Mouse (Mus musculus) CH12F3 (cell line): ENCODE measurements around the gene Tmem229b.
"Not testable (repeated sequence)": the region's sequence is repeated elsewhere in the genome, so short reads cannot be mapped to it uniquely, and the experiment has no call there.

Source experiments
- in situ Hi-C: fragments of 300-500 bp; cut with MboI; formaldehyde crosslinking; loops from 2 replicates; pipeline ENCODE4 v1.14.3; 2020; ENCODE audit warnings: low sequenced_read_pairs

The Tmem229b gene

GRCm38 (mm10) chr12:79006478-79007125 is 825 bp downstream of the Tmem229b start:
- in situ Hi-C loops: no loop called here

GRCm38 (mm10) chr12:79006076-79006475 is 1.4 kb downstream of the Tmem229b start:
- in situ Hi-C loops: no loop called here

- in situ Hi-C loops: no loop called here
Measured at GRCm38 (mm10) chr12:79005456-79005855, 2.0 kb downstream of the Tmem229b start.

- in situ Hi-C loops: no loop called here
Measured at GRCm38 (mm10) chr12:79002978-79003377, 4.4 kb downstream of the Tmem229b start.

GRCm38 (mm10) chr12:79002406-79002805 is 5.0 kb downstream of the Tmem229b start:
- in situ Hi-C loops: no loop called here

- in situ Hi-C loops: no loop called here
Measured at GRCm38 (mm10) chr12:78996711-78997110, 10.7 kb downstream of the Tmem229b start.

- in situ Hi-C loops: no loop called here
Measured at GRCm38 (mm10) chr12:78996271-78996670, 11.2 kb downstream of the Tmem229b start.

GRCm38 (mm10) chr12:78987581-78988081 is 19.8 kb downstream of the Tmem229b start:
- in situ Hi-C loops: no loop called here

- in situ Hi-C loops: no loop called here
Measured at GRCm38 (mm10) chr12:78984035-78984432, 23.4 kb downstream of the Tmem229b start.

GRCm38 (mm10) chr12:78983296-78984034 is 24.0 kb downstream of the Tmem229b start:
- in situ Hi-C loops: no loop called here

- in situ Hi-C loops: no loop called here
Measured at GRCm38 (mm10) chr12:78981938-78982825, 25.2 kb downstream of the Tmem229b start.

GRCm38 (mm10) chr12:78981131-78981530 is 26.3 kb downstream of the Tmem229b start:
- in situ Hi-C loops: no loop called here

GRCm38 (mm10) chr12:78980683-78981091 is 26.7 kb downstream of the Tmem229b start:
- in situ Hi-C loops: no loop called here

GRCm38 (mm10) chr12:78977552-78977951 is 29.9 kb downstream of the Tmem229b start:
- in situ Hi-C loops: no loop called here

- in situ Hi-C loops: no loop called here
Measured at GRCm38 (mm10) chr12:78977078-78977477, 30.3 kb downstream of the Tmem229b start.

GRCm38 (mm10) chr12:78975836-78976235 is 31.6 kb downstream of the Tmem229b start:
- in situ Hi-C loops: no loop called here

- in situ Hi-C loops: no loop called here
Measured at GRCm38 (mm10) chr12:78974767-78975166, 32.7 kb downstream of the Tmem229b start.

GRCm38 (mm10) chr12:78973779-78974178 is 33.6 kb downstream of the Tmem229b start:
- in situ Hi-C loops: no loop called here

GRCm38 (mm10) chr12:78971649-78972048 is 35.8 kb downstream of the Tmem229b start:
- in situ Hi-C loops: no loop called here

GRCm38 (mm10) chr12:78970725-78971124 is 36.7 kb downstream of the Tmem229b start:
- in situ Hi-C loops: no loop called here

- in situ Hi-C loops: not testable (repeated sequence)
Measured at GRCm38 (mm10) chr12:78964496-78964895, 42.9 kb downstream of the Tmem229b start.
